Mouse (Mus musculus): Measurements from ENCODE around the gene Aip. TPM values are rescaled to one million over a fixed set of nuclear protein-coding genes. Genes with fewer than 3 reads are reported as not detected.

Gene Aip
- polyA plus RNA-seq, 1 experiment from 2014 or later = 97.5 TPM

DNA sequence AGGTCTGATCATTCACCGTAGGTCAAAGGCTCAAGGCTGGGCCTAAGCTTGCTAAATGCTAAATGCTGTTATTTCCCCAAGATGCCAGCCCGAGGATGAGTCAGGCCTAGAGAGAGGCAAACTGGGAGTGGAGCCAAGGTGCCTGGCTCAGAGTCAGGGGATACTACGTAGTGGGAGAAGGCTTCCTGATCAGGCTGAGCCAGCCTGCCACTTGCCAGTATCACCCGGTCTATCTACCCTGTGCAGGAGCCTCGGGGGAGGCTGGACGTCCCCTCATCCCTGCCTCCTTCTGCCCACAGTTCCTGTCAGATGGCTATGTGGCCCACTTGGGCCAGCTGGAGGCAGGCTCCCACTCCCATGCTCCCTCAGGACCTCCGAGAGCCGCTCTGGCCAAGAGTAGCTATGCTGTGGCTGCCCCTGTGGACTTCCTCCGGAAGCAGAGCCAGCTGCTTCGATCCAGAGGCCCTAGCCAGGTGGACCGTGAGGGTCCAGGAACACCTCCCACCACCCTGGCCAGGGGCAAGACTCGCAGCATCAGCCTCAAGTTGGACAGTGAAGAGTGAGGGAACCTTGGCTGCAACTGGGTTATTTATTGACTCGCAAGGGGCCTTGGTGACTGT, 12.4 kb downstream of the Aip start:
- Histone ChIP-seq H3K27me3 (ENCODE audit: control insufficient read depth, insufficient read depth, low read length) (no peaks in the 10 kb centered on the region), H3K4me1 (ENCODE audit: control insufficient read depth, insufficient read depth, low read length) (peaks cover 24% of the 10 kb centered on the region), H3K9ac (ENCODE audit: low read depth, low read length) (peak overlapping the region; percentile 34; the same call in 1 of the 2 replicates), H3K27ac (ENCODE audit: low read depth, low read length) (peak overlapping the region; percentile 79), H3K9me3 (ENCODE audit: control insufficient read depth, low read length) (no peaks in the 10 kb centered on the region), H3K4me2 (replicated peaks; ENCODE audit: low read depth, low read length) (no peak overlapping the region), H3K36me3 (ENCODE audit: control insufficient read depth, insufficient read depth, low read length) (peaks cover 58% of the 10 kb centered on the region), H3K4me3 (ENCODE audit: low read length) (no peak overlapping the region)
- ATAC-seq (ENCODE audit: low FRiP score, low TSS enrichment) = peak; percentile 52; the same call in 1 of the 2 replicates
- 35% methylated on average over 13 of the region's 13 CpGs for WGBS

DNA sequence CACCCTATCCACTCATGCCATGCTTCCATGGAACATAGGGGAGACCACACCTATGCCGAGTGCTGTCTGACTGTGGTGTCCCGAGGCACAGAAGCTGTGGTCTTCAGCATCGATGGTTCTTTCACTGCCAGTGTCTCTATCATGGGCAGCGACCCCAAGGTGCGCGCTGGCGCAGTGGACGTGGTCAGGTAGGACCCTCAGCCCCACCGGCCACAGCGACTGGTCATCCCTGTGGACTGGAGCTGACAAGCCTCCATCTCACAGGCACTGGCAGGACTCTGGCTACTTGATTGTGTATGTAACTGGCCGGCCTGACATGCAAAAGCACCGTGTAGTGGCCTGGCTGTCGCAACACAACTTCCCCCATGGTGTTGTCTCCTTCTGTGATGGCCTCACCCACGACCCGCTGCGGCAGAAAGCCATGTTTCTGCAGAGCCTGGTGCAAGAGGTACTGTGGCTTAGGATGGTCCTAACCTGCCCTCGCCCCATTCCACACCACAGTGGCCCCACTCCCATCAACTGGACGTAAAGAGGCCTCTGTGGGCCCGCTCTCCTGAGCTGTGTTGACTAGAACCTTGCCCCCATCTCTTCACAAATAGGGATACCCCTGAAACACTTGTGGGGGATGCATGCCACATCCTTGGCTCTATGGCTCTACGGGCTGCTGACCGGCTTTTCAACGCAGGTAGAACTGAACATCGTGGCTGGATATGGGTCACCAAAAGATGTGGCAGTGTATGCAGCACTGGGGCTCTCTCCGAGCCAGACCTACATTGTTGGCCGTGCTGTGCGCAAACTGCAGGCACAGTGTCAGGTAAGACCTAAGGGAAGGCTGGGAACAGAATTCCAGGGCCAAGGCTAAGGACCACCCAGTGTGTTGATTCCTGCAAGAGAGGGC, 13.3 kb downstream of the Aip start:
- no peak overlapping the region for H3K27ac ChIP-seq (ENCODE audit: low read depth, low read length)
- ATAC-seq (ENCODE audit: low FRiP score, low TSS enrichment) = no peak
- peaks cover 49% of the 10 kb centered on the region for H3K36me3 ChIP-seq (ENCODE audit: control insufficient read depth, insufficient read depth, low read length)
- 94% methylated on average over 26 of the region's 26 CpGs for WGBS
- no peak overlapping the region for H3K4me3 ChIP-seq (ENCODE audit: low read length)
- H3K4me1 ChIP-seq (ENCODE audit: control insufficient read depth, insufficient read depth, low read length) = peaks cover 24% of the 10 kb centered on the region
- H3K4me2 ChIP-seq (replicated peaks; ENCODE audit: low read depth, low read length) = no peak overlapping the region
- H3K27me3 ChIP-seq (ENCODE audit: control insufficient read depth, insufficient read depth, low read length) = no peaks in the 10 kb centered on the region
- H3K9ac ChIP-seq (ENCODE audit: low read depth, low read length) = no peak overlapping the region
- H3K9me3 ChIP-seq (ENCODE audit: control insufficient read depth, low read length) = no peaks in the 10 kb centered on the region

DNA sequence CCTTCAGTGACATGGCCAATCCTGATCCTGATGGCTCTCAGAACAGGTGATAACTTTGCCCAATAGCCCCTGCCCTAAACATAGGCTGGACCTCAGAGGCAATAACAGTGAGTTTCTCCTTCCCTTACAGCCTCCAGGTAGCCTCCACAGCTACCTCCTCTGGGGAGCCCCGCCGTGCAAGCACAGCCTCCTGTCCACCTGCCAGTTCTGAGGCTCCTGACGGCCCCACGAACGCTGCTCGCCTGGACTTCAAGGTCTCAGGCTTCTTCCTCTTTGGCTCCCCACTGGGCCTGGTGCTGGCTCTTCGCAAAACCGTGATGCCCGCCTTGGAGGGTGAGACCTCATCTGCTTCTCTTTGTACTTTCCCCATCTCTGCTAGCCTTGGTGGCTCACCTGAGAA, 17.1 kb downstream of the Aip start:
- WGBS = 88% methylated on average over 9 of the region's 9 CpGs
- H3K4me2 ChIP-seq (replicated peaks; ENCODE audit: low read depth, low read length) = no peak overlapping the region
- H3K9ac ChIP-seq (ENCODE audit: low read depth, low read length) = no peak overlapping the region
- no peak overlapping the region for H3K27ac ChIP-seq (ENCODE audit: low read depth, low read length)
- H3K27me3 ChIP-seq (ENCODE audit: control insufficient read depth, insufficient read depth, low read length) = no peaks in the 10 kb centered on the region
- H3K4me3 ChIP-seq (ENCODE audit: low read length) = no peak overlapping the region
- peaks cover 10% of the 10 kb centered on the region for H3K4me1 ChIP-seq (ENCODE audit: control insufficient read depth, insufficient read depth, low read length)
- H3K36me3 ChIP-seq (ENCODE audit: control insufficient read depth, insufficient read depth, low read length) = peaks cover 20% of the 10 kb centered on the region
- no peak for ATAC-seq (ENCODE audit: low FRiP score, low TSS enrichment)
- no peaks in the 10 kb centered on the region for H3K9me3 ChIP-seq (ENCODE audit: control insufficient read depth, low read length)

DNA sequence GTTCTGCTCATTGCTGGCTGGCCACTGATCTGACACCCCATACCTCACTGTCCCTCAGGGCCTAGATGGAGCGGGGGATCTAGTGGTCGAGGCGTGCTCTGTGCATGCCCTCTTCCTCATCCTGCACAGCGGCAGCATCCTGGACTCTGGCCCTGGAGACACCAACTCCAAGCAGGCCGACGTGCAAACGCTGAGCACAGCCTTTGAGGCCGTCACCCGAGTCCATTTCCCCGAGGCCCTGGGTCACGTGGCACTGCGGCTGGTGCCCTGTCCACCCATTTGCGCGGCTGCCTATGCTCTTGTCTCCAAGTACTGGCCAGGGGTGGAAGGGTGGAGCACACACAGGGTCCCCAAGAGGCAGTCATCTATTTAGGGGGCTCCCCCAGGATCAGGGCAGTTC, 19.0 kb downstream of the Aip start:
- Histone ChIP-seq H3K4me1 (ENCODE audit: control insufficient read depth, insufficient read depth, low read length) (no peaks in the 10 kb centered on the region), H3K4me3 (ENCODE audit: low read length) (no peak overlapping the region), H3K27ac (ENCODE audit: low read depth, low read length) (no peak overlapping the region), H3K9me3 (ENCODE audit: control insufficient read depth, low read length) (no peaks in the 10 kb centered on the region), H3K4me2 (replicated peaks; ENCODE audit: low read depth, low read length) (no peak overlapping the region), H3K36me3 (ENCODE audit: control insufficient read depth, insufficient read depth, low read length) (peaks cover 2% of the 10 kb centered on the region; the same call in 1 of the 2 replicates), H3K9ac (ENCODE audit: low read depth, low read length) (no peak overlapping the region), H3K27me3 (ENCODE audit: control insufficient read depth, insufficient read depth, low read length) (peaks cover 3% of the 10 kb centered on the region)
- ATAC-seq (ENCODE audit: low FRiP score, low TSS enrichment) = no peak
- 83% methylated on average over 14 of the region's 14 CpGs for WGBS

DNA sequence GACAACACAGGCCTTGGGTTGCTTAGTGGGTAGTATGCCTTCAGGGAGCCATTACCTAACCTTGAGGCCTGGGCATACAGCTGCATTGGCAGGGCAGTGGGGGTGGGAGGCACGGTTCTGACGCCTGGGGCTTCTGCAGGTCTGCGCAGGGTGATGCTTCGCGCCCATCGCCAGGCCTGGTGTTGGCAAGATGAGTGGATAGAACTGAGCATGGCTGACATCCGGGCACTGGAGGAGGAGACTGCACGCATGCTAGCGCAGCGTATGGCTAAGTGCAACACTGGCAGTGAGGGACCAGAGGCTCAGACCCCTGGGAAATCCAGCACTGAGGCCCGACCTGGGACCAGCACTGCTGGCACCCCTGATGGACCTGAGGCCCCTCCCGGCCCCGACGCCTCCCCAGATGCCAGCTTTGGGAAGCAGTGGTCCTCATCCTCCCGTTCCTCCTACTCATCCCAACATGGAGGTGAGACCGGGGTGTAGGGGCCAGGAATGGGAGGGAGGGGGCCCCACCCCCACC, 20.9 kb downstream of the Aip start:
- Histone ChIP-seq H3K36me3 (ENCODE audit: control insufficient read depth, insufficient read depth, low read length) (no peaks in the 10 kb centered on the region; the same call in 1 of the 2 replicates), H3K9me3 (ENCODE audit: control insufficient read depth, low read length) (no peaks in the 10 kb centered on the region), H3K27ac (ENCODE audit: low read depth, low read length) (no peak overlapping the region), H3K4me1 (ENCODE audit: control insufficient read depth, insufficient read depth, low read length) (peaks cover 9% of the 10 kb centered on the region), H3K4me3 (ENCODE audit: low read length) (no peak overlapping the region), H3K4me2 (replicated peaks; ENCODE audit: low read depth, low read length) (no peak overlapping the region), H3K9ac (ENCODE audit: low read depth, low read length) (no peak overlapping the region), H3K27me3 (ENCODE audit: control insufficient read depth, insufficient read depth, low read length) (peaks cover 13% of the 10 kb centered on the region)
- no peak for ATAC-seq (ENCODE audit: low FRiP score, low TSS enrichment)
- WGBS = 89% methylated on average over 16 of the region's 16 CpGs

DNA sequence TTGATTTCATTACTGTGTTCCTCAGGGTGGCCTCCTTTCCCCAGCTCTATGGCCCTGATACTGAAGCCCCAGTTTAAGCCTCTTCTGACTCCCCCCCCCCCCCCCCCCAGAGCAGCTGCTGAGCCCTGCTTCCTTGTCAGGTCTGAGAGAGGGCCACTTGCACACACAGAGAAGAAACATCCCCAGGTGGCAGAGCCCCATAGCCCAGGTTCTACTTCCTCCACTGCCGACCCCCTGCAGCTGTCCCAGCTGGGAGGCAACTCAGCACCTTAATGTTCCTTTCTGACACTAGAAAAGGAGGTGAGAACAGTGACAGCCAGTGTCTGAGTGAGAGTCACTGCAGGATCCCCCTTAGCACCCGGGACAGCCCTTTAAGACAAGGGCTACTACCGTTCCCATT, 21.9 kb downstream of the Aip start:
- Histone ChIP-seq H3K4me2 (replicated peaks; ENCODE audit: low read depth, low read length) (no peak overlapping the region), H3K36me3 (ENCODE audit: control insufficient read depth, insufficient read depth, low read length) (no peaks in the 10 kb centered on the region; the same call in 1 of the 2 replicates), H3K9ac (ENCODE audit: low read depth, low read length) (no peak overlapping the region), H3K27me3 (ENCODE audit: control insufficient read depth, insufficient read depth, low read length) (peaks cover 13% of the 10 kb centered on the region), H3K4me3 (ENCODE audit: low read length) (no peak overlapping the region), H3K9me3 (ENCODE audit: control insufficient read depth, low read length) (no peaks in the 10 kb centered on the region), H3K27ac (ENCODE audit: low read depth, low read length) (no peak overlapping the region), H3K4me1 (ENCODE audit: control insufficient read depth, insufficient read depth, low read length) (peaks cover 15% of the 10 kb centered on the region)
- WGBS = 80% methylated on average over 3 of the region's 3 CpGs
- ATAC-seq (ENCODE audit: low FRiP score, low TSS enrichment) = no peak

DNA sequence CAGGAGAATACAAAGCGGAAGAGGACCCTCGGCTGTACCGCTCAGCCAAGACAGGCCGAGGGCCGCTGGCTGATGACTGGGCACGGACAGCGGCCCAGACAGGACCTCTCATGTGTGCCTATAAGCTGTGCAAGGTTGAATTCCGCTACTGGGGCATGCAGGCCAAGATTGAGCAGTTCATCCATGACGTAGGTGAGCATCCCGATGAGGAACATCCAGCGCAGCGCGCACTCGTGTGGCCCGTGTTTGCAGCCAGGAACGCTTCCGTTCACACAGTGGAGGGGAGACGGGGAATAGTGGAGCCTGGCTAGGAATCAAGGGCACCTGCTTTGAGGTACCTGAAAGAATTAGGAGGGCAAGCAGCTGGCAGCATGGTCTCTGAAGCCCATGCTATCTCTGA, 22.4 kb downstream of the Aip start:
- ATAC-seq (ENCODE audit: low FRiP score, low TSS enrichment) = no peak
- Histone ChIP-seq H3K4me1 (ENCODE audit: control insufficient read depth, insufficient read depth, low read length) (peaks cover 20% of the 10 kb centered on the region), H3K4me2 (replicated peaks; ENCODE audit: low read depth, low read length) (no peak overlapping the region), H3K36me3 (ENCODE audit: control insufficient read depth, insufficient read depth, low read length) (no peaks in the 10 kb centered on the region; the same call in 1 of the 2 replicates), H3K9ac (ENCODE audit: low read depth, low read length) (no peak overlapping the region), H3K4me3 (ENCODE audit: low read length) (no peak overlapping the region), H3K27ac (ENCODE audit: low read depth, low read length) (no peak overlapping the region), H3K9me3 (ENCODE audit: control insufficient read depth, low read length) (no peaks in the 10 kb centered on the region), H3K27me3 (ENCODE audit: control insufficient read depth, insufficient read depth, low read length) (peaks cover 13% of the 10 kb centered on the region)
- WGBS = 93% methylated on average over 18 of the region's 18 CpGs

DNA sequence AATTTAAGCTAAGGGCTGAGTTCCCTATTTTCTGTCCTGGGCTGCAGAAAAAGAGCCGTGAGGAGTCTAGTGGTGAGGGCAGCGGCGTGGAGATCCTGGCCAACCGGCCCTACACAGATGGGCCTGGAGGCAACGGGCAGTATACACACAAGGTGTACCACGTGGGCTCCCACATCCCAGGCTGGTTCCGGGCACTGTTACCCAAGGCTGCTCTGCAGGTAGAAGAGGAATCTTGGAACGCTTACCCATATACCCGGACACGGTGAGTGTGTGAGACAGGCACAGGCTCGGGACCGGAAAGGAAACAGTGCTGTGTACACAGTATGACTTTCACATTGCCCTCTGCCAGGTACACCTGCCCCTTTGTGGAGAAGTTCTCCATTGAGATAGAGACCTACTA, 23.0 kb downstream of the Aip start:
- H3K4me3 ChIP-seq (ENCODE audit: low read length) = no peak overlapping the region
- no peak for ATAC-seq (ENCODE audit: low FRiP score, low TSS enrichment)
- H3K9me3 ChIP-seq (ENCODE audit: control insufficient read depth, low read length) = no peaks in the 10 kb centered on the region
- no peaks in the 10 kb centered on the region; the same call in 1 of the 2 replicates for H3K36me3 ChIP-seq (ENCODE audit: control insufficient read depth, insufficient read depth, low read length)
- H3K27ac ChIP-seq (ENCODE audit: low read depth, low read length) = no peak overlapping the region
- no peak overlapping the region for H3K9ac ChIP-seq (ENCODE audit: low read depth, low read length)
- no peak overlapping the region for H3K4me2 ChIP-seq (replicated peaks; ENCODE audit: low read depth, low read length)
- H3K27me3 ChIP-seq (ENCODE audit: control insufficient read depth, insufficient read depth, low read length) = peaks cover 13% of the 10 kb centered on the region
- WGBS = 94% methylated on average over 12 of the region's 12 CpGs
- H3K4me1 ChIP-seq (ENCODE audit: control insufficient read depth, insufficient read depth, low read length) = peaks cover 26% of the 10 kb centered on the region

DNA sequence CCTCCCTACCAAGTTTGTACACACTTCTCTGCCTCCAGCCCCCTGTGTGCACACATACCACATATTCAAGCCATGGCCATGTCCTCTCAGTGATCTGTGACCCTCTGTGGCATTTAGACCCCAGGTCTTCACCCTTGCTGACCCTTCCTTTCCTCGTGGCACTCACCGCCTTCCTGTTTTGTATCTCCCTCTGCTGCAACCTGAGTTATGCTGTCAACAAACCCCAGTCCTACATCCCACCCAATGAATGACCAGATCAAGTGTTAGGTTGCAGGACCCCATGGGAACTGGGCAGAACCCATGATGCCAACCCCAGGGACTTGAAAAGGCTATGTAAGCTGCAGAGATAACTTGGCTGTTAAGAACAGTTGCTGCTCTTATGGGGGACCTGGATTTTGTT, 23.6 kb downstream of the Aip start:
- Histone ChIP-seq H3K4me2 (replicated peaks; ENCODE audit: low read depth, low read length) (no peak overlapping the region), H3K27me3 (ENCODE audit: control insufficient read depth, insufficient read depth, low read length) (peaks cover 13% of the 10 kb centered on the region), H3K4me1 (ENCODE audit: control insufficient read depth, insufficient read depth, low read length) (peaks cover 27% of the 10 kb centered on the region), H3K36me3 (ENCODE audit: control insufficient read depth, insufficient read depth, low read length) (no peaks in the 10 kb centered on the region; the same call in 1 of the 2 replicates), H3K9ac (ENCODE audit: low read depth, low read length) (no peak overlapping the region), H3K27ac (ENCODE audit: low read depth, low read length) (no peak overlapping the region), H3K4me3 (ENCODE audit: low read length) (no peak overlapping the region), H3K9me3 (ENCODE audit: control insufficient read depth, low read length) (no peaks in the 10 kb centered on the region)
- WGBS = 79% methylated on average over 2 of the region's 2 CpGs
- ATAC-seq (ENCODE audit: low FRiP score, low TSS enrichment) = no peak
